Mouse (Mus musculus): Measurements from ENCODE around the gene Thra. TPM values are rescaled to one million over a fixed set of nuclear protein-coding genes. Genes with fewer than 3 reads are reported as not detected.

Thra gene
- total and polyA plus RNA-seq, 3 experiments: 89.4 to 105 (median 103) TPM

DNA sequence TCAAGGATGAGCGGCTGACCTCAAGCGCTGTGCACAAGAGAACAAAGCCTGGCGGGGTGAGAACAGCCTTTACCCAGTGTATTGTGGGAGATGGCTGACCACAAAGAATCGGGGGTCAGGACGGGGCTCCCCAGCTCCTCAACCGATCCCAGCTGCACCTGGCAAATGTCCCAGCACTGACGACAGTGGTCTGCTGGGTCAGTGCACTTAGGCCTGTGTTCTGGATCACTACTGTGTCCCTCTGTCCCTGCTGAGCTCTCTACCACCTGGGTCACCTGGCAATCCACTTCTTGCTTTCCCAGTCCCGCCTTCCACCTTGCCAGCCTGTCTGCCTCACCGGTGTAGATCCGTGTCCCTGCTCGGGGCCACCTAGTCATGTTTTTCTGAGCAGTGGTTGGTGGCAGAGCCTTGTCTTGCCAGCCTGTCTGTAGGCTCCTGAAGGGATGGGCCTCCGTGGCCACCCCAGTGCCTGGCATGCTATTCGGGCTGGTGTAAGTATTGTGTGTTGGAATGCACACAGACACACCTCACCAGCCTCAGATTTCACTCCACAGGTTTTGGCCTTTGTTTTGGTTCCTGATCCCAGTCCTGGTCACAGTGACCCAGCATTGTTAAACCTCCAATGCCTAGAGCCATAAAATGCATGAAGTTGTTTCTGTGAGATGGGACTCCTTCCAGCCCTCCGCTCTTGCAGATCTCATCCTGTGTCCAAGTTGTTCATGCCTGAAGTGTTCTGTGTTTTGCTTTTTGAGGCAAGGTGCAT, 43.8 kb upstream of the Thra start:
- Histone ChIP-seq H3K4me3 (no peak overlapping the region), H3K9ac (ENCODE audit: low read depth, low read length) (no peak overlapping the region), H3K27me3 (ENCODE audit: control insufficient read depth, insufficient read depth, low read length) (no peaks in the 10 kb centered on the region), H3K36me3 (ENCODE audit: control insufficient read depth, insufficient read depth, low read length) (no peaks in the 10 kb centered on the region), H3K27ac (no peak overlapping the region), H3K79me2 (replicated peaks; ENCODE audit: control insufficient read depth, insufficient read depth, low read length) (no peaks in the 10 kb centered on the region), H3K4me1 (ENCODE audit: control insufficient read depth, insufficient read depth, low read length) (peaks cover 4% of the 10 kb centered on the region)
- TF ChIP-seq EP300 (IDR thresholded peaks at IDR 0.05; ENCODE audit: insufficient read depth, low read depth, low read length): 0 out of 2 replicates have a peak, but pooled peaks have one; percentile 18
- no peak for TF ChIP-seq CTCF (IDR thresholded peaks at IDR 0.05)
- peak in 1 of 2 experiments; percentile 21 for DNase-seq
- intact Hi-C loops (cut with DNase I): no loop called here
- 72% methylated on average over 14 of the region's 14 CpGs for WGBS

GRCm38 (mm10) chr11:98697225-98697624, 43.2 kb upstream of the Thra start:
- peak in 1 of 2 experiments; percentile 10 for DNase-seq
- no peak overlapping the region for H3K9ac ChIP-seq (ENCODE audit: low read depth, low read length)
- H3K27ac ChIP-seq: no peak overlapping the region
- no peaks in the 10 kb centered on the region for H3K27me3 ChIP-seq (ENCODE audit: control insufficient read depth, insufficient read depth, low read length)
- H3K36me3 ChIP-seq (ENCODE audit: control insufficient read depth, insufficient read depth, low read length): no peaks in the 10 kb centered on the region
- no peak overlapping the region for H3K4me3 ChIP-seq
- 91% methylated on average over 12 of the region's 12 CpGs for WGBS
- intact Hi-C loops (cut with DNase I): no loop called here
- peaks cover 4% of the 10 kb centered on the region for H3K4me1 ChIP-seq (ENCODE audit: control insufficient read depth, insufficient read depth, low read length)
- TF ChIP-seq EP300 (IDR thresholded peaks at IDR 0.05; ENCODE audit: insufficient read depth, low read depth, low read length): no peak
- no peak for TF ChIP-seq POLR2A (IDR thresholded peaks at IDR 0.05; ENCODE audit: insufficient read depth, low read depth, low read length)
- no peak for TF ChIP-seq CTCF (IDR thresholded peaks at IDR 0.05)
- H3K79me2 ChIP-seq (replicated peaks; ENCODE audit: control insufficient read depth, insufficient read depth, low read length): no peaks in the 10 kb centered on the region

DNA sequence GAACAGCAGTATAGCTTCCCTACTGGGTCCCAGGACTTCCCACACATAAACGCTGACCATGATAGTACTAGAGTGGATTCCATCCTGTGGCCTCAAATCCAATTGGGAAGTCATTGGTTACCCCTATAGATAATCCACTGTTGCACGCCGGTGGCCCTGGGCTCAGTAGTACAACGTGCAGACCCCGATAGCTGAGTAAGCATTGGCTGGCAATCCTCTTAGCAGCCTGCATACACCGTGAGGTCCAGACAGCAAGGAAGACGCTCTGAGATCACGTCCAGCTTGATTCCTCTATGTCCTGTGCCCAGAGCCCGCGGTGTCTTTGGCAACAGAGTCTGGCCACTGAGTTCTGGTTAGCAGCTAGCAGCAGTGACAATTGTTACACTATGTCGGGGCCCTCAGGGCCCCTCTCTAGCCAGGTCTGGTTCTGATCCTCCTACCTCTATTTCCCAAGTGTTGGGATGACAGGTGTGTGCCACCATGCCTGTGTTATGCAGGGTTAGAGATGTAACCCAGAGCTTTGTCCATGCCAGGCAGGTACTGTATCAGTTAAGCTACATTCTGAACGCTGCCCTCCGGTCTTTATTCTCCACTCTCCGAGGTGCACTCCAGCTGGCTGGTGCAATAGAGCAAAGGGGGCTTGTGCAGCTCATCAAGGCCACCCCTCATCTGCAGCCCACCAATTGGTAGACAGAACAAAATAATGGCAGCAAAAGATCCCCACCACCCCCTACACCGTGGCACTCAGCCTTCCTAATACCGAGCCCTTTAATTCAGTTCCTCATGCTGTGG, 41.4 kb upstream of the Thra start:
- peaks cover 4% of the 10 kb centered on the region for H3K4me1 ChIP-seq (ENCODE audit: control insufficient read depth, insufficient read depth, low read length)
- no peaks in the 10 kb centered on the region for H3K36me3 ChIP-seq (ENCODE audit: control insufficient read depth, insufficient read depth, low read length)
- TF ChIP-seq CTCF (IDR thresholded peaks at IDR 0.05) (no peak), POLR2A (IDR thresholded peaks at IDR 0.05; ENCODE audit: insufficient read depth, low read depth, low read length) (no peak), EP300 (IDR thresholded peaks at IDR 0.05; ENCODE audit: insufficient read depth, low read depth, low read length) (no peak)
- no peaks in the 10 kb centered on the region for H3K27me3 ChIP-seq (ENCODE audit: control insufficient read depth, insufficient read depth, low read length)
- H3K9ac ChIP-seq (ENCODE audit: low read depth, low read length): no peak overlapping the region
- H3K4me3 ChIP-seq: no peak overlapping the region
- H3K27ac ChIP-seq: no peak overlapping the region
- intact Hi-C loops (cut with DNase I): no loop called here
- no peaks in the 10 kb centered on the region for H3K79me2 ChIP-seq (replicated peaks; ENCODE audit: control insufficient read depth, insufficient read depth, low read length)
- WGBS: 80% methylated on average over 16 of the region's 16 CpGs
- DNase-seq: peak in 1 of 2 experiments; percentile 13

DNA sequence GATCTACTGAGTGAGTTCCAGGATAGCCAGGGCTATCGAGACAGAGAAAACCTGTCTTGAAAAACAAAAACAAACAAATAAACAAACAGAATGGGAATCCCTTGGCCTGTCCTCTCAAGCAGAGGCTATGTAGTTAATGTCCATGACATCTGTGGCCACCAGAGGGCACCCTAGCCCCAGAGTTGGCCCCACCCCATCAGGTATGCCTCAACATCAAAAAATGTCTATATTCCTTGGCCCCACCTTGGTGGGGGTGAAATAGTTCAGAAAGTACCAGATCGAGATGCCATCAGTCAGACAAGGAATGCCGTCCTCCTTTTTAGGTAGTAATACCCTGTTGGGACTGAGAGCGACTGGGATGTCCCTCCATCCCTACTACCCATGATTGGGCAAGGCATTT, 40.5 kb upstream of the Thra start:
- 28% methylated on average over 4 of the region's 4 CpGs for WGBS
- peaks cover 4% of the 10 kb centered on the region for H3K4me1 ChIP-seq (ENCODE audit: control insufficient read depth, insufficient read depth, low read length)
- H3K4me3 ChIP-seq: no peak overlapping the region
- intact Hi-C loops (cut with DNase I): loop anchor here (1.0 to 5.0 kb wide), 5 partner anchors 9 to 207 kb away; partner anchors contain the start of gene Cdc6
- H3K36me3 ChIP-seq (ENCODE audit: control insufficient read depth, insufficient read depth, low read length): no peaks in the 10 kb centered on the region
- H3K27ac ChIP-seq: no peak overlapping the region
- DNase-seq: peak; percentile 76 to 88
- no peaks in the 10 kb centered on the region for H3K79me2 ChIP-seq (replicated peaks; ENCODE audit: control insufficient read depth, insufficient read depth, low read length)
- no peaks in the 10 kb centered on the region for H3K27me3 ChIP-seq (ENCODE audit: control insufficient read depth, insufficient read depth, low read length)
- TF ChIP-seq CTCF (IDR thresholded peaks at IDR 0.05) (peak; percentile 93), POLR2A (IDR thresholded peaks at IDR 0.05; ENCODE audit: insufficient read depth, low read depth, low read length) (no peak), EP300 (IDR thresholded peaks at IDR 0.05; ENCODE audit: insufficient read depth, low read depth, low read length) (peak; percentile 81; the same call in 1 of the 2 replicates)
- H3K9ac ChIP-seq (ENCODE audit: low read depth, low read length): no peak overlapping the region

- intact Hi-C loops (cut with DNase I): loop anchor here (5.0 kb wide), 2 partner anchors 36 to 206 kb away; partner anchors contain the start of gene Cdc6
- peak in 1 of 2 experiments; percentile 16 for DNase-seq
- 79% methylated on average over 10 of the region's 10 CpGs for WGBS
- Histone ChIP-seq H3K9ac (ENCODE audit: low read depth, low read length) (no peak within 1 kb of the TSS), H3K36me3 (ENCODE audit: control insufficient read depth, insufficient read depth, low read length) (no peaks in the 10 kb centered on the region), H3K27ac (no peak within 1 kb of the TSS), H3K79me2 (replicated peaks; ENCODE audit: control insufficient read depth, insufficient read depth, low read length) (no peaks in the 10 kb centered on the region), H3K4me3 (no peak within 1 kb of the TSS), H3K27me3 (ENCODE audit: control insufficient read depth, insufficient read depth, low read length) (no peaks in the 10 kb centered on the region), H3K4me1 (ENCODE audit: control insufficient read depth, insufficient read depth, low read length) (peaks cover 4% of the 10 kb centered on the region; the same call in 1 of the 2 replicates)
- TF ChIP-seq POLR2A (IDR thresholded peaks at IDR 0.05; ENCODE audit: insufficient read depth, low read depth, low read length) (no peak), CTCF (IDR thresholded peaks at IDR 0.05) (no peak)
Measured at GRCm38 (mm10) chr11:98701213-98701670, 39.2 kb upstream of the Thra start, which contains the start of gene Csf3. TSS of gene Csf3 (plus strand) at chr11:98701263.
